Mouse (Mus musculus) MEL (cell line): ENCODE measurements around the gene Carm1. TPM values are rescaled to one million over a fixed set of nuclear protein-coding genes. Genes with fewer than 3 reads are reported as not detected.

Source experiments
- DNase-seq: peaks from one replicate; pipeline ENCODE4 v3.0.0; 2011; ENCODE audit warnings: low read depth, low spot score
- H3K27ac ChIP-seq: 2 replicates; pipeline ENCODE4 v1.5.1; 2012; ENCODE audit warnings: low read depth, mild to moderate bottlenecking, control low read depth, low read length, moderate library complexity; ENCODE audit not compliant: control insufficient read depth
- H3K27me3 ChIP-seq, 2 experiments: fragments of 150-350 bp in 1 of 2; sonication (generic) in 1 of 2; 2 replicates each; pipeline ENCODE4 v1.6.1; 2012; ENCODE audit warnings: low read length in 2 of 2, mild to moderate bottlenecking in 2 of 2, improper control_type of control experiment in 1 of 2, moderate library complexity in 1 of 2; ENCODE audit not compliant: insufficient read depth in 2 of 2, control insufficient read depth in 1 of 2
- H3K36me3 ChIP-seq, 2 experiments: 2 replicates each; pipeline ENCODE4 v1.6.1; 2012 to 2014; ENCODE audit warnings: low read length in 2 of 2, improper control_type of control experiment in 1 of 2, inconsistent platforms in 1 of 2, mild to moderate bottlenecking in 1 of 2; ENCODE audit not compliant: insufficient read depth in 2 of 2, control insufficient read depth in 1 of 2
- H3K4me1 ChIP-seq, 2 experiments: fragments of 150-350 bp in 1 of 2; sonication (generic) in 1 of 2; 2 replicates each; pipeline ENCODE4 v1.6.1; 2012; ENCODE audit warnings: low read length in 2 of 2, improper control_type of control experiment in 1 of 2, mild to moderate bottlenecking in 1 of 2; ENCODE audit not compliant: insufficient read depth in 2 of 2, control insufficient read depth in 1 of 2
- H3K4me3 ChIP-seq, 2 experiments: fragments of 150-350 bp in 1 of 2; sonication (generic) in 1 of 2; 2 replicates each; pipeline ENCODE4 v1.5.1; 2012; ENCODE audit warnings: low read depth in 2 of 2, low read length in 2 of 2, mild to moderate bottlenecking in 2 of 2, moderate library complexity in 2 of 2, control low read depth in 1 of 2, improper control_type of control experiment in 1 of 2; ENCODE audit not compliant: control insufficient read depth in 1 of 2, insufficient read depth in 1 of 2
- H3K79me2 ChIP-seq: 2 replicates; pipeline ENCODE4 v1.6.1; 2012; ENCODE audit warnings: mild to moderate bottlenecking, low read length, moderate library complexity; ENCODE audit not compliant: control insufficient read depth, poor library complexity, insufficient read depth
- H3K9ac ChIP-seq: 2 replicates; pipeline ENCODE4 v1.6.1; 2012; ENCODE audit warnings: low read depth, mild to moderate bottlenecking, control low read depth, low read length, moderate library complexity; ENCODE audit not compliant: control insufficient read depth, poor library complexity, severe bottlenecking
- H3K9me3 ChIP-seq: fragments of 150-350 bp; sonication (generic); replicated peaks from 2 replicates; pipeline ENCODE4 v1.6.1; 2012; ENCODE audit warnings: mild to moderate bottlenecking, low read length, improper control_type of control experiment, moderate library complexity; ENCODE audit not compliant: insufficient read depth
- BHLHE40 ChIP-seq: IDR thresholded peaks from 2 replicates; pipeline ENCODE4 v1.6.1; 2012; ENCODE audit warnings: low read depth, mild to moderate bottlenecking, inconsistent platforms, low read length, improper control_type of control experiment, borderline replicate concordance
- CHD1 ChIP-seq: IDR thresholded peaks from 2 replicates; pipeline ENCODE4 v1.6.1; 2012; ENCODE audit warnings: low read depth, mild to moderate bottlenecking, inconsistent platforms, low read length, improper control_type of control experiment
- CHD2 ChIP-seq: IDR thresholded peaks from 2 replicates; pipeline ENCODE4 v1.6.1; 2011; ENCODE audit warnings: low read length, improper control_type of control experiment
- CTCF ChIP-seq, 3 experiments: IDR thresholded peaks in 2 of 3; conservative IDR thresholded peaks in 1 of 3; 2 replicates each; pipeline ENCODE4 v1.5.1; 2011 to 2012; ENCODE audit warnings: low read length in 3 of 3, low read depth in 2 of 3, mild to moderate bottlenecking in 2 of 3, improper control_type of control experiment in 1 of 3, inconsistent platforms in 1 of 3, mixed read lengths in 1 of 3, moderate library complexity in 1 of 3; ENCODE audit not compliant: control insufficient read depth in 1 of 3, insufficient read depth in 1 of 3, poor library complexity in 1 of 3, severe bottlenecking in 1 of 3
- E2F4 ChIP-seq: IDR thresholded peaks from 2 replicates; pipeline ENCODE4 v1.6.1; 2011; ENCODE audit warnings: low read depth, low read length, improper control_type of control experiment, borderline replicate concordance
- EP300 ChIP-seq, 2 experiments: IDR thresholded peaks; 2 replicates each; pipeline ENCODE4 v1.6.1; 2011; ENCODE audit warnings: improper control_type of control experiment in 2 of 2, low read length in 2 of 2, low read depth in 1 of 2, mild to moderate bottlenecking in 1 of 2
- GABPA ChIP-seq: IDR thresholded peaks from 2 replicates; pipeline ENCODE4 v1.6.1; 2012; ENCODE audit warnings: low read depth, mild to moderate bottlenecking, inconsistent platforms, low read length, improper control_type of control experiment, moderate library complexity
- GATA1 ChIP-seq: IDR thresholded peaks from 2 replicates; pipeline ENCODE4 v1.6.1; 2011; ENCODE audit warnings: low read depth, low read length, improper control_type of control experiment
- JUND ChIP-seq: IDR thresholded peaks from 2 replicates; pipeline ENCODE4 v1.6.1; 2011; ENCODE audit warnings: low read depth, mild to moderate bottlenecking, improper control_type of control experiment, low read length
- MAX ChIP-seq: IDR thresholded peaks from 2 replicates; pipeline ENCODE4 v1.6.1; 2011; ENCODE audit warnings: low read length, improper control_type of control experiment
- MXI1 ChIP-seq: IDR thresholded peaks from 2 replicates; pipeline ENCODE4 v1.6.1; 2011; ENCODE audit warnings: mild to moderate bottlenecking, low read depth, low read length, improper control_type of control experiment
- POLR2A ChIP-seq, 2 experiments: IDR thresholded peaks; 2 replicates each; pipeline ENCODE4 v1.6.1; 2011 to 2012; ENCODE audit warnings: low read length in 2 of 2, mild to moderate bottlenecking in 2 of 2, control low read depth in 1 of 2, improper control_type of control experiment in 1 of 2, low read depth in 1 of 2, moderate library complexity in 1 of 2; ENCODE audit not compliant: control insufficient read depth in 1 of 2, insufficient read depth in 1 of 2, poor library complexity in 1 of 2
- POLR2AphosphoS5 ChIP-seq: IDR thresholded peaks from 2 replicates; pipeline ENCODE4 v1.6.1; 2012; ENCODE audit warnings: low read depth, borderline replicate concordance, mild to moderate bottlenecking, inconsistent platforms, low read length, moderate library complexity, mixed read lengths
- SIN3A ChIP-seq: IDR thresholded peaks from 2 replicates; pipeline ENCODE4 v1.6.1; 2012; ENCODE audit warnings: low read length, improper control_type of control experiment, inconsistent platforms
- SMC3 ChIP-seq: IDR thresholded peaks from 2 replicates; pipeline ENCODE4 v1.6.1; 2011; ENCODE audit warnings: low read depth, low read length, improper control_type of control experiment
- TCF12 ChIP-seq: IDR thresholded peaks from 2 replicates; pipeline ENCODE4 v1.6.1; 2014; ENCODE audit warnings: low read depth, mild to moderate bottlenecking, inconsistent platforms, low read length, improper control_type of control experiment, moderate library complexity
- ZNF384 ChIP-seq: IDR thresholded peaks from 2 replicates; pipeline ENCODE4 v1.6.1; 2012; ENCODE audit warnings: low read depth, mild to moderate bottlenecking, inconsistent platforms, low read length, improper control_type of control experiment
- polyA plus RNA-seq, 2 experiments: library from polyadenylated mRNA; stranded (reverse) in 1 of 2; unstranded in 1 of 2; fragments of >175 nt in 1 of 2; fragments of >200 nt in 1 of 2; gene quantifications; 2 replicates each; pipeline versions ENCODE4 v1.2.1 to v1.2.4; 2012; ENCODE audit warnings: low replicate concordance in 2 of 2, low read depth in 1 of 2; ENCODE audit not compliant: insufficient read length in 2 of 2, insufficient read depth in 1 of 2, missing spikeins in 1 of 2
- total RNA-seq: library from RNA; depleted of rRNA; stranded (reverse); fragments of 300-350 nt; gene quantifications from 2 replicates; pipeline ENCODE4 v1.2.3, GENCODE M21; 2012

Carm1 gene
- total and polyA plus RNA-seq, 3 experiments = 121 to 423 (median 121) TPM

- H3K27ac ChIP-seq = no peak overlapping the region
- no peaks in the 10 kb centered on the region for H3K9me3 ChIP-seq
- no peaks in the 10 kb centered on the region for H3K4me1 ChIP-seq
- H3K27me3 ChIP-seq = no peaks in the 10 kb centered on the region
- no peak overlapping the region for H3K4me3 ChIP-seq
- H3K79me2 ChIP-seq = peaks cover 40% of the 10 kb centered on the region
- no peak overlapping the region for H3K9ac ChIP-seq
- peaks cover 2 to 60% of the 10 kb centered on the region in 2 experiments; a peak in 3 of 4 replicates for H3K36me3 ChIP-seq
- TF ChIP-seq JUND = no peak
- no peak for TF ChIP-seq SMC3
- TF ChIP-seq POLR2A (IDR thresholded peaks at IDR 0.05; ENCODE audit: control insufficient read depth in 1 of 2, insufficient read depth in 1 of 2, low read depth in 1 of 2, low read length in 2 of 2, poor library complexity in 1 of 2) = no peak
- TF ChIP-seq TCF12 = no peak
- TF ChIP-seq CHD1 = no peak
- TF ChIP-seq SIN3A = no peak
- no peak for DNase-seq
These were observed 17.7 kb downstream of the Carm1 start for GRCm38 (mm10) chr9:21564420-21564819.

- no peak for TF ChIP-seq CTCF (IDR thresholded peaks at IDR 0.05 in 2 of 3, conservative IDR thresholded peaks at IDR 0.05 in 1 of 3; ENCODE audit: control insufficient read depth in 1 of 3, insufficient read depth in 1 of 3, low read depth in 2 of 3, low read length in 3 of 3, poor library complexity in 1 of 3, severe bottlenecking in 1 of 3)
- TF ChIP-seq E2F4 = no peak
- TF ChIP-seq SIN3A = no peak
- no peak for TF ChIP-seq GABPA
- TF ChIP-seq TCF12 = no peak
- TF ChIP-seq MAX = no peak
- TF ChIP-seq BHLHE40 = no peak
- no peak for TF ChIP-seq ZNF384
- TF ChIP-seq MXI1 = no peak
- no peak for TF ChIP-seq GATA1
- no peak; the same call in 1 of the 2 replicates for TF ChIP-seq POLR2AphosphoS5
- TF ChIP-seq EP300 (IDR thresholded peaks at IDR 0.05; ENCODE audit: low read depth in 1 of 2, low read length in 2 of 2) = no peak
- TF ChIP-seq CHD2 = no peak
- TF ChIP-seq, all 39 proteins: peak for 0
- no peak overlapping the region for H3K9ac ChIP-seq
- H3K79me2 ChIP-seq = peaks cover 40% of the 10 kb centered on the region
- H3K27me3 ChIP-seq = no peaks in the 10 kb centered on the region
- DNase-seq = no peak
- no peak overlapping the region for H3K4me3 ChIP-seq
- no peaks in the 10 kb centered on the region for H3K4me1 ChIP-seq
- H3K36me3 ChIP-seq = peaks cover 2 to 62% of the 10 kb centered on the region in 2 experiments; a peak in 3 of 4 replicates
- H3K27ac ChIP-seq = no peak overlapping the region
- H3K9me3 ChIP-seq = no peaks in the 10 kb centered on the region
These were observed 18.4 kb downstream of the Carm1 start for GRCm38 (mm10) chr9:21565004-21565586.
